Mouse (Mus musculus) embryonic fibroblast, embryonic 13.5 days (primary cell): ENCODE results near the gene Nxnl2. TPM values are rescaled to one million over a fixed set of nuclear protein-coding genes. Genes with fewer than 3 reads are reported as not detected.
"Not testable (repeated sequence)": the region's sequence is repeated elsewhere in the genome, so short reads cannot be mapped to it uniquely, and the experiment has no call there.

Experiments used
- H3K27ac ChIP-seq: 2 replicates; pipeline ENCODE4 v1.5.1; 2012; ENCODE audit warnings: low read length, control low read depth, inconsistent platforms; ENCODE audit not compliant: insufficient read depth
- H3K4me1 ChIP-seq: 2 replicates; pipeline ENCODE4 v1.6.1; 2011; ENCODE audit warnings: low read length; ENCODE audit not compliant: control insufficient read depth, insufficient read depth
- H3K4me3 ChIP-seq: 2 replicates; pipeline ENCODE4 v1.5.1; 2011; ENCODE audit warnings: mild to moderate bottlenecking, control low read depth, low read length; ENCODE audit not compliant: insufficient read depth
- CTCF ChIP-seq: IDR thresholded peaks from 2 replicates; pipeline ENCODE4 v1.5.1; 2011; ENCODE audit warnings: mild to moderate bottlenecking, control low read depth, low read length, moderate library complexity, borderline replicate concordance; ENCODE audit not compliant: insufficient read depth
- POLR2A ChIP-seq: IDR thresholded peaks from 2 replicates; pipeline ENCODE4 v1.6.1; 2011; ENCODE audit warnings: low read depth, mild to moderate bottlenecking, control low read depth, low read length, moderate library complexity
- polyA plus RNA-seq: library from polyadenylated mRNA; stranded (reverse); fragments of >200 nt; gene quantifications from 2 replicates; pipeline ENCODE4 v1.2.4, GENCODE M21; 2011; ENCODE audit warnings: low read depth; ENCODE audit not compliant: missing spikeins, insufficient read length

Nxnl2 gene
- polyA plus RNA-seq, 1 experiment, result 0.84 TPM

DNA sequence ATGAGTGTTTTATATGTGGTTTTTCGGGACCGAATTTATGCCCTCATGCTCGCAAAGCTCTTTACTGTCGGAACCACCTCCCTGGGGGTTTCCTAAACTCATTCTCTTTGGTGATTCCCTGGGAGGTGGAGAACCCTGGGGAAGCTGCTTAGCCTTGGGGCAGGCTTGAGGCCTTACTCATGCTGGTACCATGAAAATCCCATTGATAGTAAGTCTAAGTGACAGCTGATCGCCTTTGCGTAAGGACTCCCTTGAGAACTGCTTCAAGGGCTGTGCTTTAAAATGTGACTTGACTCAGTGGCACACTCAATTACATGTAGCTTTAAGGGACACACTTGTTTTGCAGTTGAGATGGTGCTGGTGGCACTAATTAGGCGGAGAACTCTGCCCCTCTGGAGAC is 1.8 kb downstream of the Nxnl2 start:
- Histone ChIP-seq H3K27ac (no peak overlapping the region), H3K4me1 (no peaks in the 10 kb centered on the region), H3K4me3 (no peak overlapping the region)
- TF ChIP-seq CTCF (no peak), POLR2A (no peak)

DNA sequence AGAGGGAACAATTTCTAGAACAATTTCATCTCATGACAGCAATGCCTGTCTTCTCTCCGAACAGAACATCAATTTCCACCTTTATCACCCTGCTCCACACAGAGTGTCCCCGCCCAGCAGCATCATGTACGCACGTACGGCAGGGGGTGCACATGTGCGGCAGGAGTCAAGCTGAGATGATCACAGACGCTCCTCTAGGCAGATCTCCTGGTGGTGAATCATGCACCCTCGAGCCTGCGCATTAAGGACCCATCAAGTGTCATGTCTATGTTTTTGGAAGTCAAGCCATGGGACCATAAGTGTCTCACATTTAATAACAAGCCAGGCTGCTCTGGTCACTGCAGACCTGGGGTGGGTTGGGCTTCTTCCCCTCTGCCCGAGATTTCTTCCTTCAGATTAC is 8.1 kb downstream of the Nxnl2 start:
- H3K4me3 ChIP-seq, result no peak overlapping the region
- TF ChIP-seq CTCF (no peak), POLR2A (no peak)
- H3K27ac ChIP-seq, result no peak overlapping the region
- H3K4me1 ChIP-seq, result no peaks in the 10 kb centered on the region

DNA sequence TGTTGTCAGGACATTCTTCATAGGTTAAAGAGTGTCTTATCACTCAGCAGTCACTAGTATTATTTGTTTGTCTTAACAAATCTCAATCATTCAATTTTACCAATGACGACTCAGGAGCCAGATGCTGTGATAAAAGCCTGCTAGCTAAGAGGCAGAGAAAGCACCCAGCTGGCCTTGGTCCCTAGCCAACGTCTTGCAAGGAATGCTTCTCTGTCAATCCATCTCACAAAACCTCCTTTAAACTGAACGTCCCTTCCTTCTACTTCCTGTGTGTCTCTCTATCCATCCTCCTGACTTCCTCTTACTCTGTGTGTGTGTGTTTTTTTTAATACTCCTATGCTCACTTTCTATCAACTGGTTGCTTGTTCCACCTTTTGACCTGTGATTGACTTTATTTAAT is 8.5 kb downstream of the Nxnl2 start:
- no peaks in the 10 kb centered on the region for H3K4me1 ChIP-seq
- H3K4me3 ChIP-seq, result no peak overlapping the region
- TF ChIP-seq CTCF (no peak), POLR2A (no peak)
- H3K27ac ChIP-seq, result no peak overlapping the region

DNA sequence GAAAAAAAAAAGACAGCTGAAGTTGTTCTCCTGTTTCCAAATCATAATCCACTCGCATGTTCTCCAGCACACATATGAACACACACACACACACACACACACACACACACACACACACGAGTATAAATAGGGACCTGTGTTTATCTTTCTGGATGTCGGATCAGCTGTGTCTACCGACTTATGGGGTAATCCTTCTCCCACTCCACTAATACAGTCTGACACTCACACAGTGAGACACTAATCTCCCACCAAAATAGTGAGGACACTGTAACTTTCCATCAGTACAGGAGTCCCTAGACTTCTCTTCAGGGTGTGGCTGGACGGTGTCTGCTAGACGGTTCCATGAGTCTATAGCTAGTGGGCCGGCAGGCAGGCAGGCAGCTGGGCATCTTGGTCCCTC is 11.4 kb downstream of the Nxnl2 start:
- no peaks in the 10 kb centered on the region for H3K4me1 ChIP-seq
- TF ChIP-seq CTCF (no peak), POLR2A (no peak)
- H3K27ac ChIP-seq, result no peak overlapping the region
- no peak overlapping the region for H3K4me3 ChIP-seq

DNA sequence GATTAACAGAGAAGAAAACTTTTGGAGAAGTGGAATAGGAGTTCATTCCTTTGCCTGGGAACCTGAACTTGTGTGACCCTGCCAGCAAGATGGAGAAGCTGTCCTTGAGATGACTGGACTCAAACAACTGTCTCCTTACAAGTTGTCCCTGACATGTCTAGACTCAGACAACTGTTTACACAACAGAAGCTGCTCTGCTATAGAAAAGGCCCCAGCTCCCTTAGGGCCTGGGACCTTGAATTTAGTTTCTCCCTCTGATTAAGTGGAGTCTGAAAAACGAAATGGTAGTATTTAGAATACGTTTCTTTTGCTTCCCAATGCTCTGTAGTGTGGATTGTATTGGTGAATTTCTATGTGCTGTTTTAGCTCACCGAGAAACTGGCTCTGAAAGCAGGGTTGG is 14.1 kb downstream of the Nxnl2 start:
- TF ChIP-seq POLR2A (no peak), CTCF (no peak)
- no peak overlapping the region for H3K4me3 ChIP-seq
- no peak overlapping the region for H3K27ac ChIP-seq
- H3K4me1 ChIP-seq, result no peaks in the 10 kb centered on the region

DNA sequence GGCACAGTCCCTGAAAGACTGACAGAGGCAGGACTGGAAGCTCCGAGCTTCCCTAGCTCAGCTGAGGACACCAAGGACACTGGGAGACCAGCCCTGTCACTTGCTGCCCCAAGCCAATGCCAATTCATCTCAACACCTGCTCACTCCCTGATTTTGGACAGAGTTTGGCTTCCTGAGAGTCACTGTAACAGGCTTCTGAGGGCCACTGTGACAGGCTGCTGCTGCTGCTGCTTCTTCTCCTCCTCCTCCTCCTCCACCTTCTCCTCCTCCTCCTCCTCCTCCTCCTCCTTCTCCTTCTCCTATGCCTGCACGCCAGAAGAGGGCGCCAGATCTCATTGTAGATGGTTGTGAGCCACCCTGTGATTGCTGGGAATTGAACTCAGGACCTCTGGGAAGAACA is 19.5 kb downstream of the Nxnl2 start:
- no peak overlapping the region for H3K27ac ChIP-seq
- TF ChIP-seq CTCF (no peak), POLR2A (no peak)
- H3K4me1 ChIP-seq, result no peaks in the 10 kb centered on the region
- no peak overlapping the region for H3K4me3 ChIP-seq

- H3K4me3 ChIP-seq, result no peak overlapping the region
- no peak for TF ChIP-seq CTCF
- TF ChIP-seq POLR2A, result no peak
- H3K4me1 ChIP-seq, result no peaks in the 10 kb centered on the region
- H3K27ac ChIP-seq, result no peak overlapping the region
Observed at GRCm38 (mm10) chr13:51191416-51192140, 20.8 kb downstream of the Nxnl2 start.

DNA sequence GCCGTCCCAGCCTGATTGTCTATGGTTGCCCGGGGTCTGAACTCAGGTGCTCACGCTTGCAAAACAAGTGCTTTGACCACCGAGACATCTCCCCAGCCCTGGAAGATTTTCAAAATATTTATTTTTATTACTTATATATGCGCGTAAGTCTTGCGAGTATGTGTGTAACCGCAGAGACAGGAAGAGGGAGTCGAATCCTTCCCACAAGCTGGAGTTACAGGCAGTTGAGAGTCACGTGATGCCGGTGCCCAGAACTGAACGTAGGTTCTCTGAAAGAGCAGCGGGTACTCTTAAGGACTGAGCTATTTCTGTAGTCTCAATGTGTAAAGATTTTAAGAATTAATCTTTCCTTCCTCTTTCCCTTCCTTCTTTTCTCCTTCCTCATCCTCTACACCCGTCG is 23.1 kb downstream of the Nxnl2 start:
- no peak for TF ChIP-seq POLR2A
- TF ChIP-seq CTCF, result no peak
- Histone ChIP-seq H3K27ac (no peak overlapping the region), H3K4me3 (no peak overlapping the region), H3K4me1 (no peaks in the 10 kb centered on the region)

GRCm38 (mm10) chr13:51197699-51198098 is 26.9 kb downstream of the Nxnl2 start:
- TF ChIP-seq CTCF (no peak), POLR2A (no peak)
- Histone ChIP-seq H3K4me3 (no peak overlapping the region), H3K4me1 (no peaks in the 10 kb centered on the region), H3K27ac (peak overlapping the region; percentile 14)

- no peak overlapping the region for H3K4me3 ChIP-seq
- TF ChIP-seq POLR2A, result no peak
- TF ChIP-seq CTCF, result no peak
- peak overlapping the region; percentile 66 for H3K27ac ChIP-seq
- H3K4me1 ChIP-seq, result no peaks in the 10 kb centered on the region
Observed at GRCm38 (mm10) chr13:51198186-51198585, 27.4 kb downstream of the Nxnl2 start.

DNA sequence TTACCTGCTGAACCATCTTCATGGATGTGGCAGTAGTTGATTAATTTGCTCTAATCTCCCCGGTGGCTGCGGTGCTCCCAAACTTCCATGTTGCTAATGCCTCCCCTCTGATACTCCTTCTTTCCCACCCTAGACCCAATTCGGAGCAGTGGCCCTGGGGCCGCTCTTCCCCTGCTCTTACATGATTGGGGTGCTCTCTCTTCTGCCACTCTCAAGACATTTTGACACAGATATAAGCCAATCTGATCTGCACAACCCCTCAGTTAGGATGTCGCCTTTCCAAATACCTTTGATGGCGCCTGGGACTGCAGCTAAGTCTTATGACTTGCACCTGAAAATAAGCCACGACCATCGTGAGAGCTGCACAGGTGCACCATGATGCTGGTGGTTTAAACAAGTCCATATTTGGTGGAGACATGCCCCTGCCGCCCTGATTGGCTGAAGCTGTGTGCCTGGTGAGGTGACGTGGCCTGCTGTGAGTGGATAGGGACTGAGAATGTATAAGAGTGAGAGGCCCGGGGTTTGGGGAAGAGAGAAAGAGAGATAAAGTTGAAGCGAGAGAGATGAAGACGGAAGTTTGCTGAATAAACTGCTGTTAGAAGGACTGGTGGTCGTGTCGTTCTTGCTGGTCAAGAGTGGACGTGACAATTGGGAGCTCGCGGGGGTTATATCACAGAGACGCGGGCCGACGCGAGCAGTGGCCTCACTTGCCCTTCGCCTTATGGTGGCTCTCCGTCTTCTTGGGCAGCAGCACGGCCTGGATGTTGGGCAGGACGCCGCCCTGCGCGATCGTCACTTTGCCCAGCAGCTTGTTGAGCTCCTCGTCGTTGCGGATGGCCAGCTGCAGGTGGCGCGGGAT is 31.4 kb downstream of the Nxnl2 start:
- not testable (repeated sequence) for H3K27ac ChIP-seq, H3K4me1 ChIP-seq
- 0 out of 2 replicates have a peak overlapping the region, but pooled peaks have one; percentile 11 for H3K4me3 ChIP-seq

- not testable (repeated sequence) for H3K4me1 ChIP-seq, H3K27ac ChIP-seq
- H3K4me3 ChIP-seq, result peak overlapping the region; percentile 11; the same call in 1 of the 2 replicates
Observed at GRCm38 (mm10) chr13:51202844-51203173, 32.0 kb downstream of the Nxnl2 start.
